Mouse (Mus musculus): Measurements from ENCODE around the gene Gm21987.

Gene Gm21987

GRCm38 (mm10) chr16:38392126-38392894 is 45.5 kb downstream of the Gm21987 start:
- DNase-seq (ENCODE audit: low read depth, low spot score) = no peak

- no peak for DNase-seq (ENCODE audit: low read depth, low spot score)
These were observed 47.4 kb downstream of the Gm21987 start for GRCm38 (mm10) chr16:38394191-38394618.

- DNase-seq (ENCODE audit: low read depth, low spot score) = no peak
These were observed 48.4 kb downstream of the Gm21987 start for GRCm38 (mm10) chr16:38395060-38395730.

- DNase-seq (ENCODE audit: low read depth, low spot score) = peak; percentile 46
These were observed 49.3 kb downstream of the Gm21987 start for GRCm38 (mm10) chr16:38396155-38396554.

DNA sequence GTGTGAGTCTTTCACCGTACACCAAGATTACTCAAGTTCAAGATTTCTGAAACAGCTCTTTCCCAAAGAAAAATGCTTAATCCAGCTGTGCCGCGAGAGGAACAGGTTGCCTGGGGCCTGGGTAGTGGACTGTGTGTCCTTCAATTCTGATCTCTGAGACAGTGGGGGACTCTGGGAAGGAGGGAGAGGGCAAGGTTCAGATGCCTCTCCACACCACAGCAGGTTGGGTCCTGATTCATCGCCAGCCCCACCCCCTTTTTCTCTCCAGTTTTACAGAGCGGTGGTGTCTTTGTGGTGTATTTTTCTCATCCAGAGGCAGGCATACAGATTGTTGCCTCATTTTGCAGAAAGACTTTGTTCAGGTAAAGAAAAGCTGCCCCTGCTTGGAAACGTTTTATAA is 51.4 kb downstream of the Gm21987 start:
- DNase-seq (ENCODE audit: low read depth, low spot score) = no peak

DNA sequence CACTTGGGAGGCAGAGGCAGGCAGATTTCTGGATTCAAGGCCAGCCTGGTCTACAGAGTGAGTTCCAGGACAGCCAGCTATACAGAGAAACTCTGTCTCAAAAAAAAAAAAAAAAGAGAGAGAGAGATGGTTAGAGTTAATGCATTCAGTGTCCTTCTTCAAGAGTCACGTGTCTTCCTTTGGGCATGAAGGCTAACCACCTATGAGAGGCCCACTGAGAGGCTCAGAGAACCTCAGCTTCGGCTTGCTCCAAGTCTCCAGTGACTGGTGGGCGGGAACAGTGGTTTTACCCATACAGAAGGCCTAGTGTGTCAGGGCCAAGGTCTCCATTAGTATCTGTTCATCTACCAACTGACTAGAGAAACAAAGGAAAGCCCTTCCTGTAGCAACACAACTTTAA is 52.2 kb downstream of the Gm21987 start:
- no peak for DNase-seq (ENCODE audit: low read depth, low spot score)

DNA sequence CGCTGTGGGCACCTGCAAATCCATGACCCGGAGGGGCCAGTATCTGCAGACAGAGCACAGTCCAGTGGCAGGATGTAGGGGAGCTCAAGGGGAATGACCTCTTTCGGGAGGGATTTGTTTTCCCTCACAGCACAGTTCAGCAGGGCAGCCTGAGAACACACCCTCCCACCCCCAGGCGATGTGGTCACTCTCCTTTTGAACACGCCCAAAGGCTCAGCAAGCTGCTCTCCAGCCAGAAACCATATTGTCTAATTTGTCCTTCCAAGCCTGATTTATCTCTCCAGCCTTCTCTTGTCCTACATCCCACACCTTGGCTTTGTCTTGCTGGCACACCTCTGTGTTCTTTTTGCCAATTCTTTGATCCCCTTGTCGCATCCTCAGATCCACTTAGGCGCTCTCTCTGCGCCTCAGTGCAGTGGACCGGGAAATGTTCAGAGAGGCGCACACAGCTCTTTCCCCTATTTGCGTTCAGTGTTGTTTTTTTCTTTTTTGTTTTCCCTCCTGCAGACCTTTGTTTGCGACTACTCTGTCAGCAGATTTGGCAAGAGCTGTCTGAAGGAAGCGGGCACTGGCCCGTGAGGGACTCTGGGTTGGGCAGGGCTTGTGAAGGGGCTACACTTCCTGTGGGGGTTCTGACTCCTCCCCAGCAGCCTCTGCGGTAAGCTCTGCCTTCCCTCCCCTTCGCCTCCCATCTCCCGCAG is 52.8 kb downstream of the Gm21987 start:
- DNase-seq (ENCODE audit: low read depth, low spot score) = peak; percentile 32

DNA sequence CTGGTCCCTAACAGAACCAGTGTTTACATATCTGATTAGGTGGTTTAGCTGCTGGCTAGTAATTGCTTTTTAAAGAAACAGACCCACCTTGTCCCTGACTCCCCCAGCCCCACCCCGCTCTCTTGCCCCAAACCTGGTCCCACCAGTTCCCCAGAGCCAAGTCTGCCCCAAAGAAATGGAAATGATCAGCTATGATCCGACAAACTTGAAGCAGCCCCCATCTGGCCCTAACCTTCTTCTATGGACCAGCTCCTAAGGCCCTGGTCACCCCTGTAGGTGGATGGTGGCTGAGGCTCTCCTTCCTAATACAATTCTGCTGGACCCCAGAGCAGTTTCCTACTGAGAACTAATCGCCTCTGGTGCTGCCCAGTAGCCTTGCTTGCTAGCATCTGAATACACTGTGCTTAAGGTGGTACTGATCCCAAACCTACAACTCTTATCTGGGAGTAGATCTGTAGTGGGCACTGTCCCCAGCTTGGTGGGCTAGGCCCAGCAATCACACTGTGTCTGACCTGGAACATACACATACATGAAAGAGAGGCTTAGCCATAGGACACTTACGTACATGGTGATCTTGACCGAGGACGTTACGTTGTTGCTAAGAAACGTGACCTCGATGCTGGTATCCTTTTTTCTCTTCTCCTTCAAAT is 53.6 kb downstream of the Gm21987 start:
- DNase-seq (ENCODE audit: low read depth, low spot score) = no peak

- no peak for DNase-seq (ENCODE audit: low read depth, low spot score)
These were observed 54.6 kb downstream of the Gm21987 start for GRCm38 (mm10) chr16:38401468-38401867.

GRCm38 (mm10) chr16:38403639-38404038 is 56.8 kb downstream of the Gm21987 start:
- no peak for DNase-seq (ENCODE audit: low read depth, low spot score)

DNA sequence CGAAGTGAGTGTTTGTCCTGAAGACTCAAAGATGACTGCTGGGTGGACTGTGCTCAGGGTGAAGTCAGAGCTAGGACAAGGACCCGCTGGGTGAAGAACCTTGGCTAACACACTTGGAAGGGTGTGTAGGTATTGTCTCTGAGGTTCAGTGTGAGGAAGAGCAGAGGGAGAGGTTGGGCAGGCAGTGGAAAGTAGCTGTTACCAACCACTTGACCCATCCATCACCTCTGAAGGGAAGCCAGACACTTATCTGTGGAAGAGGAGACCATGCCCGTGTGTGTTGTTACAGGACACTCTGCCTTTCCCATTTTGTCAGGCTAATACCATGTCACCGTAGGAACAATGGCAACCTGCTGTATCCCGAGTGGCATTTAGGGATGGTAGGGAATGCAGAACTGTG is 59.5 kb downstream of the Gm21987 start:
- DNase-seq (ENCODE audit: low read depth, low spot score) = no peak

DNA sequence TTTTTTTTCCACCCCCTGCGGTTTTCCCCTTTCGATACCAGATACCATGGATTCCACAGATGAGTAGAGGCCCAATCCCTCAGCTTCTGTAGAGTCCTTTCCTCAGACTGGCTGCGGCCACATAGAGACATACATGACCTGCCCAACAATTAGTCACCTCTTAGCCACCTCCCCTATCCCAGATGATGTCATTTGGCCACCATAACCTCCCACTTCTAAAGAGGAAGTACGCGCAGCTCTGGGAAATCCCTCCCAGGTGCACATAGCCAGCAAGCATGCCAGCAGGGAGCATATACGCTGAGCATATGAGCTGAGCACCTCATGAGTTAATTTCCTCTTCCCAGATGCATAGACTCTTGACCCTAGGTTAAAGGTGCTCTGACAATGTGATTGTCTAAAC is 59.9 kb downstream of the Gm21987 start:
- no peak for DNase-seq (ENCODE audit: low read depth, low spot score)

- no peak for DNase-seq (ENCODE audit: low read depth, low spot score)
These were observed 60.7 kb downstream of the Gm21987 start for GRCm38 (mm10) chr16:38407584-38407983.

- DNase-seq (ENCODE audit: low read depth, low spot score) = no peak
These were observed 61.6 kb downstream of the Gm21987 start for GRCm38 (mm10) chr16:38408416-38408815.
